Mouse (Mus musculus) R1 (cell line): ENCODE results near the gene Zdhhc1.

Source experiments
- DNase-seq: peaks from one replicate; pipeline ENCODE4 v3.0.0-alpha.2; 2018; ENCODE audit warnings: low read depth, low spot score

Zdhhc1 gene

GRCm38 (mm10) chr8:105496439-105497180 lies at the start of gene Zdhhc1:
Gene Zdhhc1 (minus strand): TSS chr8:105496902.
- peak; percentile 73 for DNase-seq

- no peak for DNase-seq
These were observed 48.5 kb upstream of the Zdhhc1 start for GRCm38 (mm10) chr8:105545249-105545648.

GRCm38 (mm10) chr8:105544544-105545205 lies 48.0 kb upstream of the Zdhhc1 start:
- no peak for DNase-seq

GRCm38 (mm10) chr8:105543703-105544102 lies 47.0 kb upstream of the Zdhhc1 start:
- no peak for DNase-seq

GRCm38 (mm10) chr8:105542808-105543207 lies 46.1 kb upstream of the Zdhhc1 start:
- DNase-seq: no peak

GRCm38 (mm10) chr8:105542032-105542656 lies 45.4 kb upstream of the Zdhhc1 start:
- DNase-seq: no peak

GRCm38 (mm10) chr8:105538940-105539339 lies 42.2 kb upstream of the Zdhhc1 start:
- no peak for DNase-seq

GRCm38 (mm10) chr8:105537011-105537677 lies 40.4 kb upstream of the Zdhhc1 start:
- no peak for DNase-seq

GRCm38 (mm10) chr8:105536546-105536945 lies 39.8 kb upstream of the Zdhhc1 start:
- DNase-seq: no peak

- DNase-seq: peak; percentile 67
These were observed 37.2 kb upstream of the Zdhhc1 start for GRCm38 (mm10) chr8:105533892-105534329.

- no peak for DNase-seq
These were observed 36.7 kb upstream of the Zdhhc1 start for GRCm38 (mm10) chr8:105533439-105533838.

- DNase-seq: peak; percentile 56
These were observed 35.1 kb upstream of the Zdhhc1 start for GRCm38 (mm10) chr8:105531774-105532173.

GRCm38 (mm10) chr8:105529271-105529670 lies 32.6 kb upstream of the Zdhhc1 start:
- no peak for DNase-seq

- no peak for DNase-seq
These were observed 31.5 kb upstream of the Zdhhc1 start for GRCm38 (mm10) chr8:105528206-105528605.

- DNase-seq: no peak
These were observed 30.4 kb upstream of the Zdhhc1 start for GRCm38 (mm10) chr8:105527110-105527509.

GRCm38 (mm10) chr8:105522890-105523289 lies 26.2 kb upstream of the Zdhhc1 start:
- no peak for DNase-seq

- no peak for DNase-seq
These were observed 25.5 kb upstream of the Zdhhc1 start for GRCm38 (mm10) chr8:105521995-105522769.

- no peak for DNase-seq
These were observed 24.4 kb upstream of the Zdhhc1 start for GRCm38 (mm10) chr8:105521061-105521460.

- DNase-seq: no peak
These were observed 23.8 kb upstream of the Zdhhc1 start for GRCm38 (mm10) chr8:105520521-105520920.

GRCm38 (mm10) chr8:105519591-105519990 lies 22.9 kb upstream of the Zdhhc1 start:
- DNase-seq: no peak
